ENCODE assay signal across 7 mouse cellular contexts in genomic region chr11:18870121-18870931, GRCm38 (mm10).
A peak's percentile ranks its signal among the peaks of the same experiment; 100 is the strongest.
DNase-seq lines count a peak whose midpoint lies in the region; ATAC-seq lines count a peak whose summit lies in the region.

No protein-coding gene starts in this region.

- 9% methylated on average over 25 of the region's 25 CpGs for WGBS in lung, embryonic 16.5 days
- 7% methylated on average over 25 of the region's 25 CpGs for WGBS in intestine, embryonic 15.5 days

- no peaks in the 10 kb centered on the region for H3K36me3 ChIP-seq in lung, embryonic 16.5 days (ENCODE audit: control insufficient read depth, insufficient read depth, low read length)
- no peaks in the 10 kb centered on the region for H3K36me3 ChIP-seq in intestine, embryonic 15.5 days
- H3K36me3 ChIP-seq in splenic B cell, adult 2 months (ENCODE audit: control insufficient read depth, insufficient read depth, low read length, poor library complexity, severe bottlenecking): no peaks in the 10 kb centered on the region

- H3K9me3 ChIP-seq in lung, embryonic 16.5 days (ENCODE audit: control insufficient read depth, low read length): no peaks in the 10 kb centered on the region
- no peaks in the 10 kb centered on the region for H3K9me3 ChIP-seq in intestine, embryonic 15.5 days

- peak overlapping the region; percentile 46 for H3K9ac ChIP-seq in lung, embryonic 16.5 days (ENCODE audit: low read length)
- H3K9ac ChIP-seq in intestine, embryonic 15.5 days: peak overlapping the region; percentile 78

- ATAC-seq in lung, embryonic 16.5 days (ENCODE audit: low read depth): no peak
- no peak; the same call in 1 of the 2 replicates for ATAC-seq in intestine, embryonic 15.5 days

- peak overlapping the region; percentile 57 for H3K4me3 ChIP-seq in lung, embryonic 16.5 days (ENCODE audit: low read length)
- H3K4me3 ChIP-seq in intestine, embryonic 15.5 days (replicated peaks): peak overlapping the region; percentile 49

- H3K4me1 ChIP-seq in lung, embryonic 16.5 days (replicated peaks; ENCODE audit: control insufficient read depth, insufficient read depth, low read length): peaks cover 8% of the 10 kb centered on the region
- H3K4me1 ChIP-seq in intestine, embryonic 15.5 days (replicated peaks): peaks cover 9% of the 10 kb centered on the region; the same call in 1 of the 2 replicates

- DNase-seq in lung, postnatal 36 days: no peak
- DNase-seq in embryo, embryonic 11 days: peak; percentile 50
- peak; percentile 2 for DNase-seq in splenic B cell, adult 2 months (ENCODE audit: low read depth, low spot score)
- DNase-seq in left cerebral cortex, postnatal 14 days (ENCODE audit: low spot score in 2 of 2): no peak
- DNase-seq in right cerebral cortex, adult 18-20 months: no peak

- H3K27ac ChIP-seq in lung, embryonic 16.5 days (ENCODE audit: low read length): peak overlapping the region; percentile 82
- peak overlapping the region; percentile 94 for H3K27ac ChIP-seq in intestine, embryonic 15.5 days

- intact Hi-C loops in left cerebral cortex, postnatal 14 days (cut with DNase I): loop anchor here (5.0 to 10.0 kb wide), 3 partner anchors 118 to 1586 kb away; no protein-coding TSS in a partner anchor

- peaks cover 7% of the 10 kb centered on the region for H3K27me3 ChIP-seq in lung, embryonic 16.5 days (ENCODE audit: control insufficient read depth, insufficient read depth, low read depth, low read length)
- H3K27me3 ChIP-seq in intestine, embryonic 15.5 days (replicated peaks): 0 out of 2 replicates have a peak, but pooled peaks cover 2% of the 10 kb centered on the region
- peaks cover 2% of the 10 kb centered on the region for H3K27me3 ChIP-seq in splenic B cell, adult 2 months (ENCODE audit: control insufficient read depth, insufficient read depth, low read length, poor library complexity, severe bottlenecking)

- H3K4me2 ChIP-seq in lung, embryonic 16.5 days (ENCODE audit: low read depth, low read length): peak overlapping the region; percentile 84
- peak overlapping the region; percentile 88 for H3K4me2 ChIP-seq in intestine, embryonic 15.5 days (replicated peaks)

Comparison
In these comparisons a context has a peak if more than half of its experiments do, and no peak if none do; other contexts are left out.
1. DNase-seq: peak in embryo, embryonic 11 days (single experiment) and splenic B cell, adult 2 months (single experiment); none in lung, postnatal 36 days (single experiment), left cerebral cortex, postnatal 14 days (0 of 2) and right cerebral cortex, adult 18-20 months (single experiment).